Mouse (Mus musculus) lung, embryonic 16.5 days (tissue): Measurements from ENCODE around the gene Rap1a. TPM values are rescaled to one million over a fixed set of nuclear protein-coding genes. Genes with fewer than 3 reads are reported as not detected.

Source experiments
- ATAC-seq: fragments of 200-750 bp; cut with Nextera tagmentation; 2 replicates; pipeline ENCODE4 v1.8.0; 2017; ENCODE audit warnings: low read depth, mild to moderate bottlenecking, moderate library complexity
- H3K27ac ChIP-seq: fragments of 300-500 bp; sonication (generic); 2 replicates; pipeline ENCODE4 v1.5.1; 2014; ENCODE audit warnings: mild to moderate bottlenecking, control low read depth, low read length
- H3K27me3 ChIP-seq: fragments of 300-500 bp; sonication (generic); 2 replicates; pipeline ENCODE4 v1.6.1; 2014; ENCODE audit warnings: low read depth, low read length, mixed read lengths; ENCODE audit not compliant: control insufficient read depth, insufficient read depth
- H3K36me3 ChIP-seq: fragments of 300-500 bp; sonication (generic); 2 replicates; pipeline ENCODE4 v1.6.1; 2014; ENCODE audit warnings: low read length; ENCODE audit not compliant: control insufficient read depth, insufficient read depth
- H3K4me1 ChIP-seq: fragments of 300-500 bp; sonication (generic); replicated peaks from 2 replicates; pipeline ENCODE4 v1.6.1; 2014; ENCODE audit warnings: low read length, mixed read lengths; ENCODE audit not compliant: control insufficient read depth, insufficient read depth
- H3K4me2 ChIP-seq: fragments of 300-500 bp; sonication (generic); 2 replicates; pipeline ENCODE4 v1.6.1; 2014; ENCODE audit warnings: low read depth, low read length, control low read depth
- H3K4me3 ChIP-seq: fragments of 300-500 bp; sonication (generic); 2 replicates; pipeline ENCODE4 v1.5.1; 2014; ENCODE audit warnings: mild to moderate bottlenecking, low read length, control low read depth
- H3K9ac ChIP-seq: fragments of 300-500 bp; sonication (generic); 2 replicates; pipeline ENCODE4 v1.6.1; 2014; ENCODE audit warnings: low read length, control low read depth
- H3K9me3 ChIP-seq: fragments of 300-500 bp; sonication (generic); 2 replicates; pipeline ENCODE4 v1.6.1; 2016; ENCODE audit warnings: low read length; ENCODE audit not compliant: control insufficient read depth
- WGBS: fragments of 180-500 bp; shearing (Covaris S2); extraction: QIAGEN DNeasy Blood & Tissue Kit; methylation state at CpG from one replicate; pipeline ENCODE4 v1.1.7; 2014; 5-methylcytosine and 5-hydroxymethylcytosine counted together
- polyA plus RNA-seq: library from polyadenylated mRNA; unstranded; fragments of >200 nt; fragmentation: Nextera tagmentation; extraction: Ambion mirVana; gene quantifications from 2 replicates; pipeline ENCODE4 v1.2.1, GENCODE M21; 2015

The Rap1a gene
- polyA plus RNA-seq, 1 experiment from 2014 or later = 126 TPM

GRCm38 (mm10) chr3:105824704-105825103, 23.6 kb upstream of the Rap1a start:
- ATAC-seq = no peak
- H3K4me3 ChIP-seq = no peak overlapping the region
- 60% methylated on average over 2 of the region's 2 CpGs for WGBS
- no peak overlapping the region for H3K27ac ChIP-seq
- no peak overlapping the region for H3K9ac ChIP-seq
- H3K4me1 ChIP-seq = 0 out of 2 replicates have a peak, but pooled peaks cover 2% of the 10 kb centered on the region
- H3K27me3 ChIP-seq = no peaks in the 10 kb centered on the region
- H3K9me3 ChIP-seq = no peaks in the 10 kb centered on the region
- no peaks in the 10 kb centered on the region for H3K36me3 ChIP-seq
- H3K4me2 ChIP-seq = no peak overlapping the region

- Histone ChIP-seq H3K4me1 (0 out of 2 replicates have a peak, but pooled peaks cover 2% of the 10 kb centered on the region), H3K27ac (no peak overlapping the region), H3K27me3 (no peaks in the 10 kb centered on the region), H3K9me3 (no peaks in the 10 kb centered on the region), H3K4me3 (no peak overlapping the region), H3K9ac (no peak overlapping the region), H3K36me3 (no peaks in the 10 kb centered on the region), H3K4me2 (no peak overlapping the region)
- 33% methylated on average over 5 of the region's 5 CpGs for WGBS
- no peak for ATAC-seq
These were observed 23.0 kb upstream of the Rap1a start for GRCm38 (mm10) chr3:105824103-105824502.

GRCm38 (mm10) chr3:105823609-105824008, 22.5 kb upstream of the Rap1a start:
- no peak overlapping the region for H3K27ac ChIP-seq
- no peaks in the 10 kb centered on the region for H3K27me3 ChIP-seq
- no peak overlapping the region for H3K4me3 ChIP-seq
- H3K36me3 ChIP-seq = no peaks in the 10 kb centered on the region
- no peak overlapping the region for H3K4me2 ChIP-seq
- no peak for ATAC-seq
- H3K9me3 ChIP-seq = no peaks in the 10 kb centered on the region
- no peak overlapping the region for H3K9ac ChIP-seq
- H3K4me1 ChIP-seq = 0 out of 2 replicates have a peak, but pooled peaks cover 4% of the 10 kb centered on the region

GRCm38 (mm10) chr3:105821504-105821903, 20.4 kb upstream of the Rap1a start:
- Histone ChIP-seq H3K36me3 (no peaks in the 10 kb centered on the region), H3K4me1 (0 out of 2 replicates have a peak, but pooled peaks cover 4% of the 10 kb centered on the region), H3K4me3 (no peak overlapping the region), H3K9me3 (no peaks in the 10 kb centered on the region), H3K4me2 (no peak overlapping the region), H3K9ac (no peak overlapping the region), H3K27me3 (no peaks in the 10 kb centered on the region), H3K27ac (no peak overlapping the region)
- WGBS = 87% methylated on average over 3 of the region's 3 CpGs
- ATAC-seq = no peak

- no peak for ATAC-seq
- Histone ChIP-seq H3K36me3 (no peaks in the 10 kb centered on the region), H3K9ac (no peak overlapping the region), H3K4me1 (peaks cover 8% of the 10 kb centered on the region), H3K4me3 (no peak overlapping the region), H3K9me3 (no peaks in the 10 kb centered on the region), H3K27me3 (no peaks in the 10 kb centered on the region), H3K4me2 (no peak overlapping the region), H3K27ac (no peak overlapping the region)
- WGBS = 25% methylated on average over 3 of the region's 3 CpGs
These were observed 19.1 kb upstream of the Rap1a start for GRCm38 (mm10) chr3:105820272-105820671.

GRCm38 (mm10) chr3:105818130-105819004, 17.2 kb upstream of the Rap1a start:
- Histone ChIP-seq H3K9ac (no peak overlapping the region), H3K9me3 (no peaks in the 10 kb centered on the region), H3K27ac (no peak overlapping the region), H3K4me2 (no peak overlapping the region), H3K4me3 (no peak overlapping the region), H3K27me3 (no peaks in the 10 kb centered on the region), H3K4me1 (peaks cover 8% of the 10 kb centered on the region), H3K36me3 (no peaks in the 10 kb centered on the region)
- 34% methylated on average over 6 of the region's 6 CpGs for WGBS
- 0 out of 2 replicates have a peak, but pooled peaks have one; percentile 17 for ATAC-seq

GRCm38 (mm10) chr3:105816089-105816488, 15.0 kb upstream of the Rap1a start:
- H3K4me1 ChIP-seq = peaks cover 8% of the 10 kb centered on the region
- 37% methylated on average over 8 of the region's 8 CpGs for WGBS
- ATAC-seq = peak; percentile 51; the same call in 1 of the 2 replicates
- no peak overlapping the region for H3K27ac ChIP-seq
- no peaks in the 10 kb centered on the region for H3K9me3 ChIP-seq
- no peak overlapping the region for H3K4me2 ChIP-seq
- no peaks in the 10 kb centered on the region for H3K27me3 ChIP-seq
- no peak overlapping the region for H3K9ac ChIP-seq
- H3K4me3 ChIP-seq = no peak overlapping the region
- H3K36me3 ChIP-seq = no peaks in the 10 kb centered on the region

GRCm38 (mm10) chr3:105815236-105815904, 14.2 kb upstream of the Rap1a start:
- Histone ChIP-seq H3K4me1 (peaks cover 8% of the 10 kb centered on the region), H3K27me3 (no peaks in the 10 kb centered on the region), H3K4me2 (no peak overlapping the region), H3K4me3 (no peak overlapping the region), H3K36me3 (no peaks in the 10 kb centered on the region), H3K27ac (no peak overlapping the region), H3K9ac (no peak overlapping the region), H3K9me3 (no peaks in the 10 kb centered on the region)
- WGBS = 43% methylated on average over 10 of the region's 10 CpGs
- 0 out of 2 replicates have a peak, but pooled peaks have one; percentile 28 for ATAC-seq

- Histone ChIP-seq H3K9ac (no peak overlapping the region), H3K4me3 (no peak overlapping the region), H3K27ac (no peak overlapping the region), H3K4me1 (peaks cover 4% of the 10 kb centered on the region), H3K27me3 (no peaks in the 10 kb centered on the region), H3K9me3 (no peaks in the 10 kb centered on the region), H3K36me3 (no peaks in the 10 kb centered on the region), H3K4me2 (no peak overlapping the region)
- 85% methylated on average over 2 of the region's 2 CpGs for WGBS
- ATAC-seq = no peak
These were observed 10.0 kb upstream of the Rap1a start for GRCm38 (mm10) chr3:105811146-105811545.
